In the genomic region with DNA sequence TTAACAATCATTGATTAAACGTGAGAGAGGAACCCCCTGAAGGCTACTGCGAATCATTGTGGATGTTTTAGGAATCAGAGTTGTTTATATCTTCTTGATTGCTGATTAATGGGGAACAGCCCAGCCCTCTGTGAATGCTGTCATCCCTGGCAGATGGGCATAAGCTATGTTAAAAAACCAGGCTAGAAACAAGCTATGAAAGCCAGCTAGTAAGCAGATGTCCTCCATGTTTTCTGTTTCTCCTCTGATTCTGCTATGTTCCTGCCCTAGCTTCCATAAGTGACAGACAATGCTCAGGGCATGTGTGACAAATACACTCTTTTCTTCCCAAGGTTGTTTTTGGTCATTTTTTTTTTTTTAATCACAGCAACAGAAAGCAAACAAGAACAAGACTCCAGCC, we compare ENCODE assay signal across 22 mouse cellular contexts.
DNase-seq lines count a peak whose midpoint lies in the region; ATAC-seq and TF ChIP-seq lines count a peak whose summit lies in the region.
"Had no signal": no experiment of that assay in that cellular context is flagged by ENCODE, and none has a peak within 500 bp of the region (broad histone marks: within the 10 kb centered on the region; RNA-seq: fewer than 3 reads in every experiment).

No protein-coding gene starts in this region.

- H3K9me3 ChIP-seq in hindbrain, embryonic 14.5 days (ENCODE audit: control insufficient read depth, low read length), result no peaks in the 10 kb centered on the region
- H3K9me3 ChIP-seq in hindbrain, postnatal 0 days (ENCODE audit: low read length), result no peaks in the 10 kb centered on the region
- no peaks in the 10 kb centered on the region for H3K9me3 ChIP-seq in midbrain, postnatal 0 days (ENCODE audit: low read length)
- no peaks in the 10 kb centered on the region for H3K9me3 ChIP-seq in midbrain, embryonic 10.5 days (replicated peaks)
- H3K9me3 ChIP-seq in forebrain, postnatal 0 days (ENCODE audit: low read length), result no peaks in the 10 kb centered on the region
- H3K9me3 ChIP-seq: heart, embryonic 10.5 days; limb, embryonic 12.5 days; liver, embryonic 12.5 days; midbrain, embryonic 15.5 days had no signal

- no peak overlapping the region for H3K4me3 ChIP-seq in hindbrain, embryonic 14.5 days (replicated peaks; ENCODE audit: low read length)
- H3K4me3 ChIP-seq in hindbrain, postnatal 0 days (ENCODE audit: low read length), result no peak overlapping the region
- H3K4me3 ChIP-seq in midbrain, postnatal 0 days (ENCODE audit: low read depth, low read length), result no peak overlapping the region
- no peak overlapping the region for H3K4me3 ChIP-seq in midbrain, embryonic 10.5 days
- H3K4me3 ChIP-seq in forebrain, postnatal 0 days (ENCODE audit: low read depth, low read length), result no peak overlapping the region
- H3K4me3 ChIP-seq: heart, embryonic 10.5 days; limb, embryonic 12.5 days; liver, embryonic 12.5 days; midbrain, embryonic 15.5 days had no signal

- H3K4me2 ChIP-seq in hindbrain, embryonic 14.5 days (replicated peaks), result no peak overlapping the region
- H3K4me2 ChIP-seq in hindbrain, postnatal 0 days (ENCODE audit: low read depth, low read length), result no peak overlapping the region
- no peak overlapping the region for H3K4me2 ChIP-seq in midbrain, postnatal 0 days (ENCODE audit: low read depth, low read length, poor library complexity, severe bottlenecking)
- H3K4me2 ChIP-seq in forebrain, postnatal 0 days (ENCODE audit: low read depth), result no peak overlapping the region
- H3K4me2 ChIP-seq: limb, embryonic 12.5 days; liver, embryonic 12.5 days; midbrain, embryonic 15.5 days had no signal

- peaks cover 4% of the 10 kb centered on the region; the same call in 1 of the 2 replicates for H3K4me1 ChIP-seq in hindbrain, embryonic 14.5 days (replicated peaks; ENCODE audit: control insufficient read depth, insufficient read depth, low read length)
- 0 out of 2 replicates have a peak, but pooled peaks cover 3% of the 10 kb centered on the region for H3K4me1 ChIP-seq in hindbrain, postnatal 0 days (ENCODE audit: insufficient read depth, low read length)
- no peaks in the 10 kb centered on the region for H3K4me1 ChIP-seq in midbrain, postnatal 0 days (ENCODE audit: insufficient read depth, low read length)
- H3K4me1 ChIP-seq in midbrain, embryonic 10.5 days, result peaks cover 4% of the 10 kb centered on the region; the same call in 1 of the 2 replicates
- peaks cover 12% of the 10 kb centered on the region; the same call in 1 of the 2 replicates for H3K4me1 ChIP-seq in forebrain, postnatal 0 days (ENCODE audit: insufficient read depth)
- H3K4me1 ChIP-seq: heart, embryonic 10.5 days; liver, embryonic 12.5 days; midbrain, embryonic 15.5 days had no signal

- H3K27me3 ChIP-seq in hindbrain, embryonic 14.5 days (ENCODE audit: control insufficient read depth, insufficient read depth, low read length), result no peaks in the 10 kb centered on the region
- no peaks in the 10 kb centered on the region for H3K27me3 ChIP-seq in hindbrain, postnatal 0 days (ENCODE audit: insufficient read depth, low read length)
- H3K27me3 ChIP-seq in midbrain, postnatal 0 days (ENCODE audit: insufficient read depth, low read length), result no peaks in the 10 kb centered on the region
- no peaks in the 10 kb centered on the region for H3K27me3 ChIP-seq in midbrain, embryonic 10.5 days (ENCODE audit: low read depth, poor library complexity, severe bottlenecking)
- no peaks in the 10 kb centered on the region for H3K27me3 ChIP-seq in forebrain, postnatal 0 days (ENCODE audit: insufficient read depth, low read length)
- H3K27me3 ChIP-seq: liver, embryonic 12.5 days; midbrain, embryonic 15.5 days had no signal

- no peaks in the 10 kb centered on the region for H3K36me3 ChIP-seq in hindbrain, embryonic 14.5 days (replicated peaks; ENCODE audit: control insufficient read depth, insufficient read depth)
- no peaks in the 10 kb centered on the region for H3K36me3 ChIP-seq in hindbrain, postnatal 0 days (ENCODE audit: insufficient read depth, low read length)
- no peaks in the 10 kb centered on the region for H3K36me3 ChIP-seq in midbrain, postnatal 0 days (ENCODE audit: insufficient read depth, low read length)
- no peaks in the 10 kb centered on the region for H3K36me3 ChIP-seq in midbrain, embryonic 10.5 days
- H3K36me3 ChIP-seq in forebrain, postnatal 0 days (ENCODE audit: insufficient read depth), result no peaks in the 10 kb centered on the region
- H3K36me3 ChIP-seq: heart, embryonic 10.5 days; limb, embryonic 12.5 days; liver, embryonic 12.5 days; midbrain, embryonic 15.5 days had no signal

- DNase-seq in cerebellum, adult 11 months, result no peak
- no peak for DNase-seq in hindbrain, embryonic 14.5 days (ENCODE audit: low spot score)
- DNase-seq in hindbrain, postnatal 0 days (ENCODE audit: low spot score), result no peak
- peak; percentile 6 for DNase-seq in midbrain, postnatal 0 days (ENCODE audit: low spot score)
- no peak for DNase-seq in midbrain, embryonic 10.5 days (ENCODE audit: low spot score)
- DNase-seq in forebrain, postnatal 0 days, result peak; percentile 31
- DNase-seq: adrenal gland, postnatal 10 days; cerebellum, adult 18-20 months; heart, postnatal 4 days; kidney, adult 18-20 months; kidney, postnatal 4 days; lung, adult 2 months; lung, postnatal 14 days; right cerebral cortex, postnatal 14 days had no signal

- H3K27ac ChIP-seq in hindbrain, embryonic 14.5 days, result peak overlapping the region; percentile 54; the same call in 1 of the 2 replicates
- no peak overlapping the region for H3K27ac ChIP-seq in hindbrain, postnatal 0 days
- no peak overlapping the region for H3K27ac ChIP-seq in midbrain, postnatal 0 days (ENCODE audit: low read depth, low read length)
- H3K27ac ChIP-seq in midbrain, embryonic 10.5 days (replicated peaks), result no peak overlapping the region
- no peak overlapping the region for H3K27ac ChIP-seq in forebrain, postnatal 0 days (ENCODE audit: low read depth, low read length)
- H3K27ac ChIP-seq: heart, embryonic 10.5 days; limb, embryonic 12.5 days; liver, embryonic 12.5 days; midbrain, embryonic 15.5 days; stomach, postnatal 0 days had no signal

- 41% methylated on average over 2 of the region's 2 CpGs for WGBS in hindbrain, embryonic 14.5 days
- WGBS in hindbrain, postnatal 0 days, result 58% methylated on average over 2 of the region's 2 CpGs
- 68% methylated on average over 2 of the region's 2 CpGs for WGBS in midbrain, postnatal 0 days
- 76% methylated on average over 2 of the region's 2 CpGs for WGBS in midbrain, embryonic 10.5 days
- 41% methylated on average over 2 of the region's 2 CpGs for WGBS in forebrain, postnatal 0 days

- H3K9ac ChIP-seq in hindbrain, embryonic 14.5 days, result no peak overlapping the region
- no peak overlapping the region for H3K9ac ChIP-seq in hindbrain, postnatal 0 days (replicated peaks; ENCODE audit: low read length)
- no peak overlapping the region for H3K9ac ChIP-seq in midbrain, postnatal 0 days (replicated peaks; ENCODE audit: low read length, poor library complexity, severe bottlenecking)
- no peak overlapping the region for H3K9ac ChIP-seq in forebrain, postnatal 0 days
- H3K9ac ChIP-seq: limb, embryonic 12.5 days; liver, embryonic 12.5 days; midbrain, embryonic 15.5 days had no signal

- TF ChIP-seq CTCF in hindbrain, postnatal 0 days (IDR thresholded peaks at IDR 0.05; ENCODE audit: low read depth), result no peak
- no peak for TF ChIP-seq CTCF in midbrain, postnatal 0 days (IDR thresholded peaks at IDR 0.05)
- TF ChIP-seq CTCF in forebrain, postnatal 0 days (IDR thresholded peaks at IDR 0.05; ENCODE audit: low read depth), result no peak

- ATAC-seq in cerebellum, adult (ENCODE audit: insufficient number of reproducible peaks, low FRiP score, low TSS enrichment), result peak; percentile 78
- ATAC-seq in hindbrain, embryonic 14.5 days (ENCODE audit: low FRiP score), result no peak
- no peak for ATAC-seq in hindbrain, postnatal 0 days
- no peak for ATAC-seq in midbrain, postnatal 0 days (ENCODE audit: low FRiP score)
- ATAC-seq in forebrain, postnatal 0 days, result peak; percentile 37; the same call in 1 of the 2 replicates
- ATAC-seq in megakaryocyte, adult 5-6 weeks (ENCODE audit: poor library complexity, severe bottlenecking), result no peak
- ATAC-seq: inflammation-experienced regulatory T-cells, adult 6 months; liver, embryonic 12.5 days; midbrain, embryonic 15.5 days had no signal

Comparison
In these comparisons a context has a peak if more than half of its experiments do, and no peak if none do; other contexts are left out.
1. DNase-seq: peak in midbrain, postnatal 0 days (single experiment) and forebrain, postnatal 0 days (single experiment); none in cerebellum, adult 11 months (single experiment), hindbrain, embryonic 14.5 days (single experiment), hindbrain, postnatal 0 days (single experiment) and midbrain, embryonic 10.5 days (single experiment).
2. ATAC-seq: peak in cerebellum, adult (single experiment) and forebrain, postnatal 0 days (single experiment); none in hindbrain, embryonic 14.5 days (single experiment), hindbrain, postnatal 0 days (single experiment), midbrain, postnatal 0 days (single experiment) and megakaryocyte, adult 5-6 weeks (single experiment).